Mouse (Mus musculus) cerebellum, adult 18-20 months (tissue): ENCODE measurements at regions not wholly inside any gene's neighbourhood (a gene's known extent, or its start where the extent isn't known, plus 50 kb on each side); places are given as distances from the start of the nearest gene placed in this dataset.

Experiments
- DNase-seq, 2 experiments: peaks; one replicate each; pipeline ENCODE4 v3.0.0; 2021

DNA sequence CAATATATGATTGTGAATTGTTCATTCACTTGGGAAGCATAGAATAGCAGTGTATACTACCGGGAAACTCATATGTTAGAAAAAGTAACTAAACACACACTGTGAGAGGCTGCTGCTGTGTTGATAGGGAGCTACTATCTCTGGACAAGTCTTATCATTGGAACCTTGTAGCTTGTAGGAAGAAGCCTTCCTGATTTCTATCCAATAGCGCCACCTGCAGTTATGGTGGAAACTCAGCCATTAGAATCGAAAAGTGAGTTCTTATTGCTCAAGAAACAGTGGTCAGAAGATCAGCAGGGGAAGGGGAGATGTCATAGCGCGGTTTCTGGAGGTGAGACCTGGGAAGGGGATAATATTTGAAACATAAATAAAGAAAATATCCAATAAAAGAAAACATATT, 1245.1 kb upstream of the Cdh6 start:
- DNase-seq: peak; percentile 1 to 2

DNA sequence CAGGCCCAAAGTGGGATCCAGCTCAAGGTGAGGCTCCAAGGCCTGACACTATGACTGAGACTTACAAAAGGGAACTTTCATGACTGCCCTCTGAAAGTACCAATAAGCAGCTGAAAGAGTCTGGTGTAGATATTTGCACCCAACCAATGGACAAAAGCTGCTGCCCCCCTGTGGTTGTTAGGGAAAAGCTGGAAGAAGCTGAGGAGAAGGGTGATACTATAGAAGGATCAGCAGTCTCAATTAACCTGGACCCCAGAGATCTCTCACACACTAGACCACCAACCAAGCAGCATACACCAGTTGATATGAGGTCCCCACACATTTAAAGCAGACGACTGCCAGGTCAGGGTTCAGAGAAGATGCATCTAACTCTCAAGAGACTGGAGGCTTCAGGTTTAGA, 1211.9 kb upstream of the Cdh6 start:
- DNase-seq: no peak

- DNase-seq: no peak
These were observed 1204.9 kb upstream of the Cdh6 start for GRCm38 (mm10) chr15:14378340-14378739.
